Mouse (Mus musculus) heart, embryonic 14.5 days (tissue): ENCODE data around the gene Robo4. TPM values are rescaled to one million over a fixed set of nuclear protein-coding genes. Genes with fewer than 3 reads are reported as not detected.

ENCODE experiments used
- ATAC-seq: fragments of 200-750 bp; cut with Nextera tagmentation; 2 replicates; pipeline ENCODE4 v1.8.0; 2017; ENCODE audit warnings: low read depth, moderate TSS enrichment; ENCODE audit not compliant: insufficient number of reproducible peaks, insufficient read depth, low FRiP score
- H3K27ac ChIP-seq, 2 experiments: fragments of 200-500 bp in 1 of 2; fragments of 300-500 bp in 1 of 2; sonication (generic) in 1 of 2; replicated peaks in 1 of 2; 2 replicates each; pipeline ENCODE4 v1.5.1; 2012 to 2014; ENCODE audit warnings: low read depth in 2 of 2, low read length in 2 of 2, control low read depth in 1 of 2, mild to moderate bottlenecking in 1 of 2, mixed read lengths in 1 of 2; ENCODE audit not compliant: control insufficient read depth in 1 of 2, insufficient read depth in 1 of 2
- H3K27me3 ChIP-seq: fragments of 300-500 bp; sonication (generic); 2 replicates; pipeline ENCODE4 v1.6.1; 2014; ENCODE audit warnings: mild to moderate bottlenecking, low read length, control low read depth; ENCODE audit not compliant: control insufficient read depth, insufficient read depth
- H3K36me3 ChIP-seq: fragments of 300-500 bp; sonication (generic); 2 replicates; pipeline ENCODE4 v1.6.1; 2014; ENCODE audit warnings: mild to moderate bottlenecking, control low read depth, low read length, mixed read lengths; ENCODE audit not compliant: control insufficient read depth, insufficient read depth
- H3K4me1 ChIP-seq, 2 experiments: fragments of 200-500 bp in 1 of 2; fragments of 300-500 bp in 1 of 2; sonication (generic) in 1 of 2; 2 replicates each; pipeline ENCODE4 v1.6.1; 2012 to 2014; ENCODE audit warnings: low read length in 2 of 2, control low read depth in 1 of 2, mixed read lengths in 1 of 2; ENCODE audit not compliant: control insufficient read depth in 2 of 2, insufficient read depth in 2 of 2
- H3K4me2 ChIP-seq: fragments of 300-500 bp; sonication (generic); 2 replicates; pipeline ENCODE4 v1.6.1; 2014; ENCODE audit warnings: mild to moderate bottlenecking, low read length
- H3K4me3 ChIP-seq, 2 experiments: fragments of 200-500 bp in 1 of 2; fragments of 300-500 bp in 1 of 2; sonication (generic) in 1 of 2; 2 replicates each; pipeline ENCODE4 v1.5.1; 2012 to 2014; ENCODE audit warnings: low read length in 2 of 2, mild to moderate bottlenecking in 2 of 2, control low read depth in 1 of 2, low read depth in 1 of 2, moderate library complexity in 1 of 2; ENCODE audit not compliant: control insufficient read depth in 1 of 2, insufficient read depth in 1 of 2
- H3K9ac ChIP-seq: fragments of 300-500 bp; sonication (generic); 2 replicates; pipeline ENCODE4 v1.6.1; 2014; ENCODE audit warnings: mild to moderate bottlenecking, low read length
- H3K9me3 ChIP-seq: fragments of 300-500 bp; sonication (generic); 2 replicates; pipeline ENCODE4 v1.6.1; 2016; ENCODE audit warnings: low read length, control low read depth; ENCODE audit not compliant: control insufficient read depth
- WGBS: fragments of 180-500 bp; shearing (Covaris S2); extraction: QIAGEN DNeasy Blood & Tissue Kit; methylation state at CpG from one replicate; pipeline ENCODE4 v1.1.7; 2014; 5-methylcytosine and 5-hydroxymethylcytosine counted together
- polyA plus RNA-seq: library from polyadenylated mRNA; unstranded; fragments of >200 nt; fragmentation: Nextera tagmentation; extraction: Ambion mirVana; gene quantifications from 2 replicates; pipeline ENCODE4 v1.2.1, GENCODE M21; 2014

The Robo4 gene
- polyA plus RNA-seq, 1 experiment from 2014 or later, result 11.3 TPM

DNA sequence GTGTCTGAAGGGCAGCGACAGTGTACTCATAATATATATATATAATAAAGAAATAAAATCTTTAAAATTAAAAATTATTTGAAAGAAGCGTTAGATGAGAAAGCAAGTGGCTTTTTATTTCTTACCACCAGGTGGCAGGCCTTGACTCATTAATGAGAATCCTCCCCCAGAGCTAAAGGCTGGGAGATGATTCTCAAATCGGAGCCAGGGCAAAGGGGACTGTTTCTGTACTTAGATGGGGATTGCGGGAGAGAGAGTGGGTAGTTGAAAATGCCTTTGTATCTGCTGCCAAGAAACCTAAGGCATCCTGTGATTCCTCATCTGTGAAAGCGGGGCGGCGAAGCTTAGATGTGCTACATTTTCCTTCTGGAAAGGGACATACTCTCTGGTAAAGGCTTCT lies 61.1 kb downstream of the Robo4 start:
- Histone ChIP-seq H3K27ac (no peak overlapping the region), H3K4me1 (peaks cover 3 to 12% of the 10 kb centered on the region in 2 experiments), H3K36me3 (no peaks in the 10 kb centered on the region), H3K9ac (no peak overlapping the region), H3K4me2 (no peak overlapping the region), H3K9me3 (no peaks in the 10 kb centered on the region), H3K4me3 (no peak overlapping the region), H3K27me3 (peaks cover 48% of the 10 kb centered on the region)
- 16% methylated on average over 7 of the region's 7 CpGs for WGBS
- no peak for ATAC-seq

Other genes starting within 250 kb of the Robo4 start
- 10.7 and 11.1 TPM in 2 replicates for gene Tmem218, start 193.7 kb upstream of the Robo4 start, polyA plus RNA-seq
- gene Slc37a2, start 146.2 kb upstream of the Robo4 start, polyA plus RNA-seq, result 1.2 and 2.3 TPM in 2 replicates
- gene Ccdc15, start 53.5 kb upstream of the Robo4 start, polyA plus RNA-seq, result 3.3 and 4.4 TPM in 2 replicates
- gene Hepacam, start 34.5 kb upstream of the Robo4 start, polyA plus RNA-seq, result not detected in 2 replicates
- gene Robo3, start 31.3 kb downstream of the Robo4 start, polyA plus RNA-seq, result 0.15 and 0.16 TPM in 2 replicates
- 13.8 and 17.5 TPM in 2 replicates for gene Msantd2, start 87.4 kb downstream of the Robo4 start, polyA plus RNA-seq
- 78.2 and 81.9 TPM in 2 replicates for gene Esam, start 126.2 kb downstream of the Robo4 start, polyA plus RNA-seq
- gene Vsig2, start 137.4 kb downstream of the Robo4 start, polyA plus RNA-seq, result 0.74 and 1.6 TPM in 2 replicates
- 3.5 and 3.8 TPM in 2 replicates for gene Nrgn, start 151.0 kb downstream of the Robo4 start, polyA plus RNA-seq
- 12.0 and 12.7 TPM in 2 replicates for gene Siae, start 153.8 kb downstream of the Robo4 start, polyA plus RNA-seq
- 6.6 and 7.3 TPM in 2 replicates for gene Spa17, start 211.8 kb downstream of the Robo4 start, polyA plus RNA-seq